Mouse (Mus musculus) T-cell, adult 2 months (primary cell): ENCODE results near the gene Fnbp1.

ENCODE experiments used
- DNase-seq: peaks from one replicate; pipeline ENCODE4 v3.0.0; 2022; ENCODE audit warnings: low spot score

Fnbp1 gene

GRCm38 (mm10) chr2:31067059-31067595, 74.7 kb downstream of the Fnbp1 start:
- no peak for DNase-seq

GRCm38 (mm10) chr2:31066019-31066789, 75.6 kb downstream of the Fnbp1 start:
- no peak for DNase-seq

GRCm38 (mm10) chr2:31061868-31062628, 79.8 kb downstream of the Fnbp1 start:
- peak; percentile 57 for DNase-seq

- DNase-seq = peak; percentile 77
Observed at GRCm38 (mm10) chr2:31060787-31061730, 80.7 kb downstream of the Fnbp1 start.

- peak; percentile 30 for DNase-seq
Observed at GRCm38 (mm10) chr2:31060271-31060670, 81.5 kb downstream of the Fnbp1 start.

- DNase-seq = no peak
Observed at GRCm38 (mm10) chr2:31058443-31058842, 83.4 kb downstream of the Fnbp1 start.

GRCm38 (mm10) chr2:31057549-31058177, 84.1 kb downstream of the Fnbp1 start:
- no peak for DNase-seq

- no peak for DNase-seq
Observed at GRCm38 (mm10) chr2:31056070-31056469, 85.7 kb downstream of the Fnbp1 start.

GRCm38 (mm10) chr2:31053851-31054340, 87.9 kb downstream of the Fnbp1 start:
- DNase-seq = no peak

- no peak for DNase-seq
Observed at GRCm38 (mm10) chr2:31053426-31053825, 88.4 kb downstream of the Fnbp1 start.

GRCm38 (mm10) chr2:31052441-31052840, 89.4 kb downstream of the Fnbp1 start:
- DNase-seq = no peak

GRCm38 (mm10) chr2:31048037-31048436, 93.8 kb downstream of the Fnbp1 start:
- DNase-seq = no peak

- no peak for DNase-seq
Observed at GRCm38 (mm10) chr2:31043856-31044255, 98.0 kb downstream of the Fnbp1 start.

- no peak for DNase-seq
Observed at GRCm38 (mm10) chr2:31042881-31043280, 98.9 kb downstream of the Fnbp1 start.

GRCm38 (mm10) chr2:31041386-31041785, 100.4 kb downstream of the Fnbp1 start:
- DNase-seq = no peak

GRCm38 (mm10) chr2:31040487-31040886, 101.3 kb downstream of the Fnbp1 start:
- DNase-seq = no peak

- no peak for DNase-seq
Observed at GRCm38 (mm10) chr2:31040043-31040442, 101.8 kb downstream of the Fnbp1 start.

- no peak for DNase-seq
Observed at GRCm38 (mm10) chr2:31036811-31037210, 105.0 kb downstream of the Fnbp1 start.

- no peak for DNase-seq
Observed at GRCm38 (mm10) chr2:31031972-31032371, 109.8 kb downstream of the Fnbp1 start.

GRCm38 (mm10) chr2:31026642-31027041, 115.2 kb downstream of the Fnbp1 start:
- no peak for DNase-seq

- no peak for DNase-seq
Observed at GRCm38 (mm10) chr2:31025458-31025857, 116.3 kb downstream of the Fnbp1 start.
